Mouse (Mus musculus): ENCODE measurements around the gene Emc9.

DNA sequence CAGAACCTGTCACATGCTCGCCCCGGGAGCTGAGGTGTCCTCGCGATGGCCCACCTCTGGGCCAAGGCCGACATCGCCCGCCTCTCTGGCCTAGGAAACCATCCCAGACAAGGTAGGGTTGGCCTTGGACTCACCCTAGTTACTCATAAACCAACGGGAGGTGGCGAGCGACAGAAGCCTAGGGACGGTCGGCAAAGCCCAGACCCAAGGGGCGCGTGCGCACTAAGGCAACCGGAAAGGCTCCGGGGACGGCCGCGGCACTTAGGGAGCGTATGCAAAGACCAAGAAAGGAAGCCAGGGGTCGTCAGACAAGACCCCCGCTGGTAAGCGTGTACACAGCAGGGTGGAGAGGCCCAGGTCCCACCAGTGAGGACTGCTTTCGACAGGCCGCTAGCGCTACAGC, 25.3 kb downstream of the Emc9 start, which contains the start of gene Dcaf11:
- no peak for TF ChIP-seq CTCF (IDR thresholded peaks at IDR 0.05; ENCODE audit: low read depth, low read length)
- no peak for TF ChIP-seq POLR2A (IDR thresholded peaks at IDR 0.05; ENCODE audit: insufficient read depth, low read length)
- 0 out of 2 replicates have a peak, but pooled peaks have one; percentile 67 for TF ChIP-seq EP300 (IDR thresholded peaks at IDR 0.05; ENCODE audit: insufficient read depth, low read depth, low read length)

All from ES-Bruce4 (cell line).